Mouse (Mus musculus) ovary, adult 18-20 months (tissue): ENCODE results near the gene Capg.
A peak's percentile ranks its signal among the peaks of the same experiment; 100 is the strongest.

Experiments
- DNase-seq: peaks from one replicate; pipeline ENCODE4 v3.0.0; 2022; ENCODE audit warnings: low spot score, mixed read lengths

The Capg gene

GRCm38 (mm10) chr6:72544283-72544987 is at the start of gene Capg:
Capg (plus strand) TSS chr6:72544391.
- peak; percentile 60 for DNase-seq

DNA sequence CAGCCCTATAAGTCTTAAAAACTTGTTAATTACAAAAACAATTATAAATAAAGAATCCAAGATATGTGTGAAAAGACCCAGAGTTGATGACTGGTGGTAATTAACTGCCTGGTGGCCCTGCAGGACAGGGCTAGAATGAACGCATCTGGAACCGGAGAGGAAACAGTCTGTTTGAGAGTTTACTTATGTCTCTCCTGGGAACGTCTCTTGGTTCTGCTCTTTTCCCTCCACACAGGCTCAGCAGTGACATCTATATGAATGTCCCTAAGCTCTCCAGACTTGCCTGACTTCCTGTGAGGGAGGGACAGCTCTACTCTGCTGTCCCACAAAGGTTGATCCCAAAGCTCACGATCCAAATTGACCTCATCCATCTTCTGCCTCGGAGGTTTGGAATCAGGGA is 45.2 kb upstream of the Capg start:
- DNase-seq: no peak

GRCm38 (mm10) chr6:72503309-72503708 is 40.9 kb upstream of the Capg start:
- no peak for DNase-seq

DNA sequence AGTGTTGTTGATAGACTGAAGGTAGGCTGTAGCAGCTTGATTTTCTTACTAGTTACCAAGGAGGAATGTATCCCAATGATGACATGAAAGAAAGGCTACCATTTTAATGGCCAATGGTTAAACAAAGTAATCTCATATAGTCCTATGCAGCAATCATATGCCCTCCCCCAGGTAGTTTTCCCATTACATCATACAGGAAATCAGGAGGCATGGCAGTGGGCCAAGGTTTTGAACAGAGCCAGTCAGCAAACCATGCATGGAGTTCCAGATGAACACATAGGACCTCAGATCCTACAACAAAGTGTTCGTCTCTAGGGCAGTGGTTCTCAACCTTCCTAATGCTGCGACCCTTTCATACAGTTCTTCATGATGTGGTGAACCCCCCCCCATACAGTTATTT is 40.3 kb upstream of the Capg start:
- DNase-seq: no peak

GRCm38 (mm10) chr6:72506104-72506503 is 38.1 kb upstream of the Capg start:
- no peak for DNase-seq

DNA sequence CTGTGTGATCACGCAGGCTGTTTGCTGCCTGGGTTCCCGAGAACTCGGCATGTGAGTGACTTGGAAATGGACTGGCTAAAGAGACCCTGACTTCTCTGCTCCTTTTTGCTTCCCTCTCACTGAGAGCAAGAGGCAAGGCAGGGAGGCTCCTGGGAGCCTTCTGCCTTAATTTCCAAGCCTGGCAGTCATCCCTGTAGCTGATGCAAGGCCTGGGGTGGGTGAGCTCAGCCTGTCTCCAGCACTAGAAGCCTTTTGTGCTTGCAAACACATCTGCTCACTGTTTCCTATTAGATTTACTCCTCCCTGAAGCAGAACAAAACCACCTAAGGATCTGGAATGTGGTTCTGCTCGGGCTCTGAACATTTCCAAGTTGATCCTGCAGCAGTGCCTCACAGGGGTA is 35.6 kb upstream of the Capg start:
- no peak for DNase-seq

GRCm38 (mm10) chr6:72509872-72510435 is 34.2 kb upstream of the Capg start:
- DNase-seq: no peak

DNA sequence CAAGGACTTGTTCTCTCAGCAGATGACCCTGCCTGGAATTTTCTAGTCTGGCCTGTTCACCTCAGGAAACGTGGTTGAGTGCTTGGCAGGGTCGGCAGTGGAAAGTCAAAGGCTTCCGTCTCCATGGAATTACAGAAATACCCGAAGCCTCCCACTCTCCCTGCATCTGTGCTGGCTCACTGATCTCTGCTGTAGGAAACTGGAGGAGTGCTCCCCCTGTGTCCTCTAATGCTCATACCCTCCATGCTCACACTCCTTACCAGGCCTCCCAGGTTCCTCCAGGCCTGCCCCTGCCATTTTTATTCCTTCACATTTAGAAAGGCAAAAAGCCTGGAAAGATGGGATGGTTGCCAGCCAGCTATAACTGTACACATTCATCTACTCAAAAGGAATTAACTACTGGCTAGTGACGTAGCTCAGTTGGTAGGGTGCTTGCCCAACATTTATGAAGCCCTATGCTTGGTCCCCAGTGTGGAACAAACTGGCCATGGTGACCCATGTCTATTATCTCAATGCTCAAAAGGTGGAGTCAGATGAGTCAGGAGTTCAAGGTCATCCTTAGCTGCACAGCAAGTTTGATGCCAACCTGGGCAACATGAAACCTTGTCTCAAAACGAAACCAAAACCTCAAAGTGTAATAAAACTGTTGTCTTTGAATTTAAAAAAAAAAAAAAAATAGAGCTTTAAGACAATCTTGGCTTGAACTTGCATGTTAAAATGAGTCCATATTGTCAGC is 33.3 kb upstream of the Capg start:
- DNase-seq: no peak

DNA sequence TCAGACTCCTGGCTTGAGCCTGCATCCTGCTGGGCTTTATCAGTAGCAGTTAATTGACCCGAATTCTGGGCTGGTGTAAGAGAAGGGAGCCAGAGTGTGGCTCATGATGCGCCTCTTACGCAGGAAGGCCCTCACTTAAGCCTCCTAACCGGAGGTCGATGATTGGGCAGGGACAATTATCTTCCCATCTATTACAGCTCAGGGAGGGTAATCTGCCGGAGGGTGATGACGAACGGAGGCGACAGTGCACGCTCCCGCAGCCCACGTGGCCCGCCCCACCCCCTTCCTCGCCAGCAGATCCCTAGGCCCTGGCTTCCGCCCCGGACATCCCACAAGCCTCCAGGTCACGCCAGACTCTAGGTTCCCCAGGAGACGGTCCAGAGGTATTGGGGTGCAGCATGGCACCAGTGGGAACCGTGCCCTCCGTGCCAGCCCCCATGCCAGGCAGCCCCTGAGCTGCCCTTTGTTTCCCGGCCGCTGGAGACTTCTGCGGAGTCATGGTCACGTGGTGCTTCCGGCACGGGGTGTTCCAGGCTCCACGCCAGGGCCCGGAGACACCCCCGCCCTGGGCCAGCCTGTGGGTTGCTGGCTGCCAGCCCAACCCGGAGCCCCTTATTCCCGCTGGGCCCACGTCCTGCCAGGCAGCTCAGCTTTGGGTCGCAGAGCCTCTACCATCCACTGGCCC is 31.7 kb upstream of the Capg start:
- DNase-seq: peak; percentile 81

- no peak for DNase-seq
Observed at GRCm38 (mm10) chr6:72513071-72513440, 31.1 kb upstream of the Capg start.

- no peak for DNase-seq
Observed at GRCm38 (mm10) chr6:72515644-72516043, 28.5 kb upstream of the Capg start.

DNA sequence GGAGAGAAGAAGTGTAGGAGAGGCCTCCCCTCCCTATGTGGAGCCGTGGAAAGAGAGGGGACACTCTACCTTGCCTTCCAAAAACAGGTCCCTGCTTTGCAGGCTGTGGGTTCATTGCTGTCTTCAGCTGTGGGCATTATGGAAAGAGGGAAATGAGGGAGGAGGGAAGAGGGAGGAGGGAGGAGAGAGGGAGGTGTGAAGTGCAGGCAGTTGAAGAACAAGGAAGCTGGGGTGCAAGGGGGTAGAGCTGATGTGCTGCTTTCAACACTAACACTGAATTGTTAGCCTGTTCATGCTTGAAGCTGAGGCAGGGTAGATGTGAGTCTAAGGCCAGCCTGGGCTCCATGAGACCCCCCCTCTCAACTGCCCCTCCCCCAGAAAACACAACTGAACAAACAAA is 25.3 kb upstream of the Capg start:
- no peak for DNase-seq

GRCm38 (mm10) chr6:72519303-72519702 is 24.9 kb upstream of the Capg start:
- DNase-seq: no peak

DNA sequence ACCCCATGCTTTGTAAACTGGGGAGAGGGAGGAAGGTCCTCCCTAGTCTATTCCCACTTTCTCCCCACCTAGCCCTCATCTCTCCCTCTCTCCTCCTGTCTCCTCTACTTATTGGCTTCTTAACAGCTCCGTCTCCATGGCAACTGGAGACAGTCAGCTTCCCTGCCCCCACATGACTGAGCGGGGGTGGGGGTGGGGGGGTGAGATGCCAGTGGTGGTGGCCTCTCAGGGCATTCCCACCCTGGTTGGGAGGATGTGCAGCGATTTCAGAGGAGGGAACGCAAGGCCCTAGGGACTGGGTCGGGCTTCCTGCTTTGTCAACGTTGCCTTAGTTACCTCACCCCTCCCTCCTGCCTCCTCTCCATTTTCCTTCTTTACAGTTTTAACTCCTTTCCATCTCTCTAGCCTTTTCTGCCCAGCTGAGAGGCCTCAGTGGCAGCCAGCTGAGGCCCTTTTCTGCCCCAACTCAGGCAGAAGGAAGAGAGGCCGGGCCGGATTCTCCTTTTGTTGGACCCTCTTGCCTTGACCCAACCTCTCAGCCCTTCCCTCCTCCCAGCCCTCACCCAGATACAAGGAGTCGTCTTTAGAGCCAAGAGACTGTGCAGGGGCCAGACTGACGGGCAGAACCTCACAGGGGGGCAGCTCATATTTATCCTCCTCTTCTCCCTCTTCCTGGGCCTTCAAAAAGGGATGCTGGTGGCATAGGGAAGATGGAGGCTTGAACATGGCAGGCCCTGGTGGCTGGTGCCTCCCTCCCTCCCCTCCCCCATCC is 24.1 kb upstream of the Capg start:
- DNase-seq: no peak

DNA sequence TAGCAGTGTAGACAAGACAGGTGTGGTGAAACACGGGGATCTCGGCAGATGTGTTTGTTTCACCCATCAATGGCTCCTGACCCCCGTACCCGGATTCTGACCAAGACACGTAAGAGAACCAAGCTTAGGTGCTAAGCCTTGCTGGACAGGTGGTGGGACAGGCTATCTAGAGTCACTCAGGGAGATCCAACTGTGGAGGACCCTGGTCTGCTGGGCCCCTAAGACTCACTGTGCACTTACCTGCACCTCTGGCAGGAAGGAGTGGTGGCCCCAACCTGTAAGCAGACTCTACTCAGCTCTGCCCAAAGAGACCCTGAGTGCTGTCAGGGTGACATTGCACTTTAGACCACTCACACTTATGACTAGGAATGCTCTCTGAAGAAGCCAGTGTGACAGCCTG is 23.3 kb upstream of the Capg start:
- DNase-seq: no peak

DNA sequence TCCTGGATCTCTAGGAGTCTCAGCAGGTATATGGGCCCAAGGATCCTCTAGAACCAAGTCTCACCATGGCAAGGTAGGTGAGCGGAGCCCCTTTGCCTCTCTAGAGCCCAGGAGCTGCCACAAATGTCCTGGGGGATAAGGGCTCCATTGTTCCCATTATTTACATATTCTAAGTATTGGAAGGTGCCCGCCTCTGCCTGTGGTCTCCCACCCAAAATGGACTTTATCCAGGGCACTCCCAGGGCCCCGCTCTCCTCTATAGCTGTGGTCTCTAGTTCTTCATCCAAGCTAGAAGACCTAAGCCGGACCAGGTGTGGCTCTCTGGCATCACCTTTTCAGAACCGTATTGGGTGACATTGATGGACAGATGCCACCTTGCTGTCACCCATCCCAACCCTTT is 22.6 kb upstream of the Capg start, which contains the start of gene Sh2d6:
Gene Sh2d6, minus strand, starts transcription at position 101 of the 400 bp plus-strand sequence.
- DNase-seq: no peak

DNA sequence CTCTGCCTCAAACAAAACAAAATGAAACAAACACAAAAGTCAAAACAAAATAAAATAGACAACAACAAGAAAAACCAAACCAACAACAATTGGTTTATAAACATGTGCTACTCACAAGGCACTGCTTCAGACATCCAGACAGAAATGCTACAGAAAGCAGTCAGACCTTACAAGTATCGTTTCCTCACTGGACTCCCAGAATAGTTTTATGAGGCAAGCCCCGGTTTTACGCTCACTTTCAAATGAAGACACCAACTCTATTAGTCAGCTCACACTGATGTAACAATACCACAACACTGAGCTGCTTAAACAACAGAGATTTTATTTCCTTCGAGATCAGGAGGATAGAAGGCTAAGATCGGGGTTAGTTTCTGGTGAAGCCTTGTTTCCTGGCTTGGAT is 21.9 kb upstream of the Capg start:
- DNase-seq: no peak

DNA sequence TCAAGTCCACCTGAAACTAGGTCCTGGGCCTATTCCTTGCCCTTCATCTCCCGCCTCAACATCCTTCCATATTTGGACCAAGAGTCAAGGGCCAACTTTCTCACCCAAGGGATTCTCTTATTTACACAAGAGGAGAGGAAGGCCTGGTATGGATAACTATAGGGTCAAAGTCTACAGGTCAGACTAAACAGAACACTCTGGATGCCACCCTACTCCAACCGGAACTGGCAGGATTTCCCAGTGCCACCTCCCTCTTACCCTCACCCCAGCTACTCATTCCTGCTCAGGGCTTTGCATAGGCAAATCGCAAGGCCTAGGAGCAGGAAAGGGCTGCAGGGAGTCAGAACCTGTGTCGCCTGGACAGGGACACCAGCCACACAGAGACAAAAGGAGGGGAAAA is 21.0 kb upstream of the Capg start:
- no peak for DNase-seq

GRCm38 (mm10) chr6:72524160-72524559 is 20.0 kb upstream of the Capg start:
- no peak for DNase-seq

DNA sequence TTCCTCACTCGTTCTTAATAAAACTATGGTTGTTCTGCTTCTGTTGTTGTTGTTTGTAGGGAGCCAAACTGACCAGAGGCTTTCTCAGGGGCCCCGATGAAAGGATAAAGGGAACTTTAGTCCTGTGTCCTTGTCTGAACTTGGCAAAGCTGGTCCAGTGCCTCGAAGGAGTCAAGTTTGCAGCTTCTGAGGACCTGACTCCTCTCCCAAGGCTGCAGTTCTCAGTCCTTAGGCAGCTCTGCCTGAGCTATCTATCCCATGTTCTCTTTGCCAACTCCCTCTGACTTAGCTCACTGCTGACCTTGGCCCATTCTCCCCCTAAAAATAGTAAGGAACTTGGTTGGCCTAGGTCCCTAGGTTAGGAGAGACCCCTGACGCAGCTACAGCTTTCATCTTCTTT is 17.1 kb upstream of the Capg start:
- peak; percentile 60 for DNase-seq

- DNase-seq: peak; percentile 44
Observed at GRCm38 (mm10) chr6:72528410-72529151, 15.6 kb upstream of the Capg start.
